Comparison of ENCODE assay signal across 25 mouse cellular contexts in the genomic region with DNA sequence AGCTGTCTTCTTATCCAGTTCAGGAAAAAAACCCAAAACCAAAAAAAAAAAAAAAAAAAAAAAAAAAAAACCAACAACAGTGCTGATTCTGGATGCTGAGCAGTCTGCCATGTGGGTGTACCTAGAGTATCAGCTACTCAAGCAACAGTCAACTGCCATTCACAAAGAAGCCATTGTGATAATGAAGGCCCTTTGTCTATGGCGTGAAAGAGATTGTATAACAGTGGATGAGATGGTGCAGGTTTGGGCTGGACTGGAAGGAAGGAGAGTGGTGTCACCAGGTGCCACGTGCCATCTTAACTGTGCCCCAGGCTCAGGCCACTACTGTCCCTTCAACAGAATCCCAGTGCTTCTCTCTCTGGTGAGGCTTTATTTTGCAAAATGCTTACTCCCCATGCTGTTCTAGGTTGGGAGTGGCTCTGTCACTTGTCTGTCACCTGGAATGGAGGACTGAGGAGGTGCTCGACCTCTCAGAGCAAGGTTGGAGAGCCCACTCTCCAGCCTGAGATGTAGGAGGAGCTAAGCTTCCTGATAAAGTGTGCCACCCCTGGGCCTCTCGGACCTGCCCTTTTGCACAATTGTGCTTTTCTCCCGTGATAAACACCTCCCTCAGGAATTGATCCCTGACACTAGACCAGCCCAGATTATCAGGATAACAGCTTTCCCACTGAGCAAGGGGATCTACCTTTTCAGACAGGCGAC. TPM values are rescaled to one million over a fixed set of nuclear protein-coding genes. Genes with fewer than 3 reads are reported as not detected.
DNase-seq lines count a peak whose midpoint lies in the region; ATAC-seq and TF ChIP-seq lines count a peak whose summit lies in the region.
"Had no signal": no experiment of that assay in that cellular context is flagged by ENCODE, and none has a peak within 500 bp of the region (broad histone marks: within the 10 kb centered on the region; RNA-seq: fewer than 3 reads in every experiment).

No protein-coding gene starts in this region.

- 0 out of 2 replicates have a peak overlapping the region, but pooled peaks have one; percentile 20 for H3K27ac ChIP-seq in gastrocnemius, adult 2 months
- peak overlapping the region; percentile 29 for H3K27ac ChIP-seq in lung, embryonic 16.5 days (ENCODE audit: low read length)
- H3K27ac ChIP-seq in midbrain, embryonic 10.5 days (replicated peaks) = no peak overlapping the region
- H3K27ac ChIP-seq: embryonic facial prominence, embryonic 10.5 days; hindbrain, embryonic 10.5 days; limb, embryonic 12.5 days; liver, embryonic 15.5 days; midbrain, embryonic 12.5 days had no signal

- no peaks in the 10 kb centered on the region for H3K36me3 ChIP-seq in lung, embryonic 16.5 days (ENCODE audit: control insufficient read depth, insufficient read depth, low read length)
- no peaks in the 10 kb centered on the region for H3K36me3 ChIP-seq in midbrain, embryonic 10.5 days
- H3K36me3 ChIP-seq: hindbrain, embryonic 10.5 days; liver, embryonic 15.5 days; midbrain, embryonic 12.5 days had no signal

- peaks cover 15% of the 10 kb centered on the region for H3K4me1 ChIP-seq in lung, embryonic 16.5 days (replicated peaks; ENCODE audit: control insufficient read depth, insufficient read depth, low read length)
- H3K4me1 ChIP-seq in midbrain, embryonic 10.5 days = peaks cover 11% of the 10 kb centered on the region
- H3K4me1 ChIP-seq: liver, embryonic 15.5 days; midbrain, embryonic 12.5 days had no signal

- H3K9ac ChIP-seq in lung, embryonic 16.5 days (ENCODE audit: low read length) = no peak overlapping the region
- H3K9ac ChIP-seq: forebrain, postnatal 0 days; limb, embryonic 12.5 days; liver, embryonic 15.5 days; midbrain, embryonic 12.5 days had no signal

- peak; percentile 56 for ATAC-seq in lung, embryonic 16.5 days (ENCODE audit: low read depth)
- peak; percentile 44 for ATAC-seq in megakaryocyte-erythroid progenitor cell, adult 5-6 weeks (replicated peaks; ENCODE audit: low FRiP score, low TSS enrichment, poor library complexity, severe bottlenecking)
- ATAC-seq: forebrain, postnatal 0 days had no signal

- no peak overlapping the region for H3K4me2 ChIP-seq in lung, embryonic 16.5 days (ENCODE audit: low read depth, low read length)
- H3K4me2 ChIP-seq: limb, embryonic 12.5 days; liver, embryonic 15.5 days; midbrain, embryonic 12.5 days had no signal

- no peaks in the 10 kb centered on the region for H3K27me3 ChIP-seq in lung, embryonic 16.5 days (ENCODE audit: control insufficient read depth, insufficient read depth, low read depth, low read length)
- no peaks in the 10 kb centered on the region for H3K27me3 ChIP-seq in midbrain, embryonic 10.5 days (ENCODE audit: low read depth, poor library complexity, severe bottlenecking)
- H3K27me3 ChIP-seq: limb, embryonic 12.5 days; liver, embryonic 15.5 days; midbrain, embryonic 12.5 days had no signal

- intact Hi-C loops in gastrocnemius, adult 2 months (cut with DNase I) = no loop called here

- no peaks in the 10 kb centered on the region for H3K9me3 ChIP-seq in lung, embryonic 16.5 days (ENCODE audit: control insufficient read depth, low read length)
- no peaks in the 10 kb centered on the region for H3K9me3 ChIP-seq in midbrain, embryonic 10.5 days (replicated peaks)
- H3K9me3 ChIP-seq: embryonic facial prominence, embryonic 10.5 days; hindbrain, embryonic 10.5 days; limb, embryonic 12.5 days; liver, embryonic 15.5 days; midbrain, embryonic 12.5 days had no signal

- no peak for TF ChIP-seq CTCF in gastrocnemius, adult 2 months (IDR thresholded peaks at IDR 0.05)

- 33% methylated on average over 6 of the region's 6 CpGs for WGBS in lung, embryonic 16.5 days
- WGBS in midbrain, embryonic 10.5 days = 41% methylated on average over 6 of the region's 6 CpGs

- no peak overlapping the region for H3K4me3 ChIP-seq in gastrocnemius, adult 2 months
- no peak overlapping the region for H3K4me3 ChIP-seq in lung, embryonic 16.5 days (ENCODE audit: low read length)
- H3K4me3 ChIP-seq in midbrain, embryonic 10.5 days = no peak overlapping the region
- H3K4me3 ChIP-seq: embryonic facial prominence, embryonic 10.5 days; erythroblast, embryonic 14.5 days; hindbrain, embryonic 10.5 days; limb, embryonic 12.5 days; liver, embryonic 15.5 days; midbrain, embryonic 12.5 days; myocyte had no signal

- no peak for DNase-seq in gastrocnemius, adult 2 months
- no peak for DNase-seq in gastrocnemius, adult 8-10 months (ENCODE audit: low spot score in 2 of 2)
- no peak for DNase-seq in lung, postnatal 25 days (ENCODE audit: low spot score)
- peak; percentile 89 for DNase-seq in ZHBTc4 (ENCODE audit: low read depth, low spot score)
- no peak for DNase-seq in thymus, adult 18-20 months
- no peak for DNase-seq in midbrain, embryonic 10.5 days (ENCODE audit: low spot score)
- DNase-seq: adrenal gland, postnatal 25 days; cerebellum, postnatal 10 days; forebrain, postnatal 0 days; gastrocnemius, postnatal 25 days; kidney, adult 11 months; retina, postnatal 1 day had no signal

RNA-seq across cellular contexts. Expression of a gene that starts 55.3 kb away (rescaled TPM):
- total RNA-seq in gastrocnemius, adult 2 months (2021) = not detected
- total RNA-seq in gastrocnemius, adult 8-10 months (2022) = not detected
- not detected in 2 replicates for polyA plus RNA-seq in lung, embryonic 16.5 days (2015; fragmentation: Nextera tagmentation; extraction: Ambion mirVana)
- total RNA-seq in megakaryocyte-erythroid progenitor cell, adult 5-6 weeks (2014; fragmentation: Nextera tagmentation) = not detected in 2 replicates
- not detected in 2 replicates for total RNA-seq in megakaryocyte-erythroid progenitor cell, adult 5-6 weeks (2017)
- not detected in 2 replicates for polyA plus RNA-seq in midbrain, embryonic 10.5 days (2016; fragmentation: Nextera tagmentation; extraction: Ambion mirVana)
- total RNA-seq: adrenal gland, postnatal 25 days; forebrain, postnatal 0 days; gastrocnemius, postnatal 25 days; left cerebral cortex, adult 18-20 months; neutrophil, adult 5-6 weeks had no signal
- polyA plus RNA-seq: embryonic facial prominence, embryonic 10.5 days; erythroblast, embryonic 14.5 days; forebrain, postnatal 0 days; heart, embryonic 14.5 days; hindbrain, embryonic 10.5 days; large intestine, adult 2 months; limb, embryonic 12.5 days; liver, embryonic 15.5 days; midbrain, embryonic 12.5 days; myocyte had no signal
